Mouse (Mus musculus) liver, adult (tissue): ENCODE data around the gene Tmem189.

Experiments used
- GATA4 ChIP-seq: IDR thresholded peaks from 2 replicates; pipeline ENCODE4 v1.6.1; 2014; ENCODE audit warnings: mild to moderate bottlenecking, low read length; ENCODE audit not compliant: insufficient replicate concordance

Tmem189 gene

DNA sequence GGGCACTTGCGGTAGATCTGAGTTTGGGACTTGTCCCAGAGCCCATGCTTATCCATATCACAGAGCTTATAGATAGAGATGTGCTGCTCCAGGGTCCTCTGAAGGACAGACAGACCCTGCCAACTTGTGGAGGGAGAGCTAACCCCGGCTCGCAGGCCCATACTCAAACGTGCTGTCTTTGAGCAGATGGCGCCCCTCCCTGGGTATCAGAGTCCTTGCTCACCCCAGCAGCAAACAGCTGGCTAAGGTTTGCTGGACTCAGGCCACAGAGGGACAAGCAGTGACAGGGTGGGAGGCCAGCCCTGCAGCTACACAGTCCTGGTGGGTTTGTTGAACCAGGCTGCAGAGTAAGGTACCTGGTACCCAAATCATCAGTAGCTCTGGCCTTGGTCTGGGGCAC is 86.6 kb downstream of the Tmem189 start:
- no peak for TF ChIP-seq GATA4

DNA sequence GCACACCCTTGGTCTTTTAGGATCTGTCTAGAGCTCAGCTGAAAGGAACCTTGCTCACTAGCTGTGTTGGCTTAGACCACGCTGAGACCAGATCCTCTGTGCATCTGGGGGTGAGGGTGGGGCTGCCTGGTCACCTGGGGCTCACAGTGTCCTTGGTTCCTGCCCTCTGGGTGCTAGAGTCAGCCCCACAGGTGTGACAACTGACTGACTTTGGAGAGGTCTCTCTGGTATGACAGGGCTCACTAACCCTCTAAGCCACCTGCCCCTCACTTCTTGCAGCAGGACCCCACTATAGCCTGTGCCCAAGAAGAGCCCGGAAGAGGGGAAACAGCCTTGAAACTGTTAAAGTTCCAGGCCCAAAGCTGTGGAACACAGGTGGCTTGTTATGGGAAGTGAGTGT is 87.3 kb downstream of the Tmem189 start:
- TF ChIP-seq GATA4: no peak

DNA sequence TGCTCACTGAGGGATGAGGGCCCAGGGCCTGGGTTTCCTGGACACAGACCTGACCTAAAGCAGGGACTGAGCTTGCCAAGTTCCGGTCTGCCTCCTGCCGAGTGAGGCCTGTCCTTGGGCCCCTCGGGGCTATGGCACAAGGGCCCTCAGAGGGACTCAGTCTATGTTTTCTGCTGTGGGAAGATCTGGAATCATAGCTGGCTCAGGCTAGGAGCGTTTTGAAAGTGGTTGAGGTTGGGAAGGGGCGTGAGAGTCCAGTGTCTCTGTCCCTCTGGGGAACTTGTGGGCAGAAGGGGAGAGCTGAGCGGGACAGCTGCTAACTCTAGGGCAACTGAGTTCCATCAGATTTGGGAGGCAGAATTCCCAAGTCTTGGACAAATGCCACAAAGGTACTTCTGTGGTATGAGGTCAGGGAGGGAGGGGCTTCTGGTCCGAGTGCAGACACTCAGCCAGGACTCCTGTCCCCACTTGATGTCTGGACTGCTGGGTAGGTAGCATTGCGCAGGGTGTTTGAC is 89.1 kb downstream of the Tmem189 start:
- no peak for TF ChIP-seq GATA4

DNA sequence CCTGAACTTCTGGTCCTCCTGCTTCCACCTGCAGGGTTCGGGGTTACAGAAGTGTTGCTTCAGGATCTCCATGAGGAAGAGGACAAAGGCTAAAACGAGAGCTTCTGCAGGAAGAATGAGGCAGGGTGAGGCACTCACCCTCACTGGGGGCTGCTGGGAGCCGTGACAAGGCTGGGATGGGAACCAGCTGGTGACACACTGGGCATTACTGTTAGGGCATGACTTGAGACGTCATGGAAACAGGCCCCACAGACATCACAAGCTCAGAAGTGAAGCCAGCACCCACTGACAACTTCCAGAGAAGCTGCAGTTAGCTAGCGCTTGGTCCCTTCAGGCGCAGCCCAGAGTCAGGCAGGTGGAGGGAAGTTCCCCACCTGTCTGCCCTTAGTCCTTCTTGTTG is 89.7 kb downstream of the Tmem189 start:
- no peak for TF ChIP-seq GATA4

DNA sequence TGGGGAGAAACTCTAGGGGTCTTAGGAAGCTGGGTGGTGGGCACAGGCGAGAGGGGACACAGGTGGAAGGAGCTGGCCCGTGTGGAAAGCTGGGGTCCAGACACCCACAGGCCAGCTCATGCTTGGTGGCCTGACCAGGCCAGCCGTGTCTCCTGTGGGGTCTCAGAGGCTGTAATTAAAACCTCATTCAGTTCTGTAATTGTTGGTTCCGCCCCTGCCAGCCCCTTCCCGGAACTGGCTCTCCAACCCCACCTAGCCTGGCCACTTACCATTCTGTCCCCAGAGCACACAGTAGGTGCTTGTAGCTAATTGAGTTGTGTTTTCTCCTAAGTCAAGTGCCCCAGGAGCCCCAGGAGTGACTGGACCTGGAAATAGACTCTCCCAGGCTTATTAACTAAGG is 90.4 kb downstream of the Tmem189 start:
- TF ChIP-seq GATA4: no peak

DNA sequence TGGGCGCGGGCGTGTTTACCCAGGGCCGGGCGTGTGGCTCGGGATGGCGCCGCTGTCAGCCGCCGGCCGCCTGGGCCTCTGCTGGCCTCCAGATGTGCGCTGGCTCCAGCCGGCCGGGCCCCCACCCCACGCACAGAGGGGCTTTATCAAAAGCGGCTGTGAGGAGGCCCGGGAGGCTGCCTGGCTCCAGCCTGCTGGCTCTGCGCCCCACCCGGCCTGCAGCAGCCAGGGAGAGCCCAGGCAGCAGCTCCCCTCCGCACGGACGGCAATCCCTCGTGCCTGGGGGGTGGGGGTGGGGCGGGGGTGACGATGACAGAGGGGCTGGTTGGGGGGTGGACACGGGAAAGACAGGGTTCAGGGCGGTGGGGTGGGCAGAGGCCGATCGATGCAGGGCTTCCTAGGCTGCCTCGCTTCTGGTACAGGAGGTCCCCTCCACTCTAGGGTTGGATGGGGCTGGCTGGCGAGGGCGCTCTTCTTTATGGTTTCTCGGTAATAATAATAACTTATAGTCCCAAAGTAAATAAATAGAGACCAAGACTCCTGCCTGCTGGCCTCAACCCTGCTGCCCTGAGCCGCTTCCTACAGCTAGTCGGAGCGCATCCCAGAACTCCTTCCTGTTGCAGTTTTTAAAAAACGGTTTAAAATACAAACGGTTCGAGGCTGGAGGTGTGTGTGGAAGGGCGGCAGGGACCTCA is 92.0 kb downstream of the Tmem189 start:
- TF ChIP-seq GATA4: no peak

DNA sequence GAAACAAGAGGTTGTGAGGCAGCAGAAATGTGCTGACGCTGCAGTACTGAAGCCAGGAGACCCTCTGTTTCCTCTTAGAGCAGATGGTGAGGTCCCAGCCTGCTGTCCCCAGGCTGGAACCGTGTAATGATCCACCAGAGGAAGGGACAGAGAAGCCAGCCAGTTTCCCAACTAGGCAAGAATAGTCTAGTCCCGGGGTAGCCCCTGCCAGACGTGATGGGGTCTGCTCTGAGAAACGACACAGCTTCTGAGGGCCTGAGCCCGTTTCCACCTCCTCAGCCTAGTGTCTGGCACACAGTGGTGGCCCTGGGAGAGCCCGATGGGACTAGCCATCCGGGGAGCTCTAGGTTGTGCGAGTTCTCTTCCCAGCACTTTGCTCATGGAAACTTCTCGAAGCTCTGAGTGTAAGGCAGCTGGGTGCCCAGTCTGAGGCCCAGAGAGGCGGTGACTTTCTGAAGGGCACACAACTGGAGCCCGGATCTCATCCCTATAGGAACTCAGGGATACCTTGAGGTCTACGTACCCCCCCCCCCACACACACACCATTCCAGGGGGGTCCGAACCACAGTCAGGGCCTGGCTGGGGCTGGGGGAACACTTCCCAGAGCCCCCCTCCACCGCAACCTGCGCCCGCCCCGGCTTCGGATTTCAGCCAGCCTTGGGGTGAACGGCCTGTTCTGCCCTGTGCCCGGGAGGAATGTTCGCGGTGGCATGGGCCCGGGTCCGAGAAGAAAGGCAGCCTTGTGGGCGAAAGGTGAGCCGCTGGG is 92.7 kb downstream of the Tmem189 start:
- TF ChIP-seq GATA4: no peak

DNA sequence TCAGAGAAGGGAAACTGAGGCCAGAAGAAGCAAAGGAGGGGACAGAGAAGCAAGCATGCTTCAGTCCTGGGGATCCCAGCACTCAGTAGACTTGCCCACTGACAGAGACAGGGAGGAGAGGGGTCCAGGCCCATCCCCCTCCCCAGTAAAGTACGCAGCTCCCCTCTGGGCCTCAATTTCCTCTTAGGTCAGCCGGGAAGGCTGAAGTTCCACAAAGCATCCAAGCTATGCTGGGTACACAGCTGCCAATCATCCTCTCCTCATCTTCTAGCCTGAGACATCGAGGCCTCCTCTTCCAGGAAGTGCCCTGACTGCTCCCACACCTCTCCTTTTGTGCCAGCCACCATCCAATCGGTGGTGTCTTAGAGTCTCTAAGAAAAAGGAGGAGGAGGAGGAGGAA is 93.4 kb downstream of the Tmem189 start:
- TF ChIP-seq GATA4: no peak

DNA sequence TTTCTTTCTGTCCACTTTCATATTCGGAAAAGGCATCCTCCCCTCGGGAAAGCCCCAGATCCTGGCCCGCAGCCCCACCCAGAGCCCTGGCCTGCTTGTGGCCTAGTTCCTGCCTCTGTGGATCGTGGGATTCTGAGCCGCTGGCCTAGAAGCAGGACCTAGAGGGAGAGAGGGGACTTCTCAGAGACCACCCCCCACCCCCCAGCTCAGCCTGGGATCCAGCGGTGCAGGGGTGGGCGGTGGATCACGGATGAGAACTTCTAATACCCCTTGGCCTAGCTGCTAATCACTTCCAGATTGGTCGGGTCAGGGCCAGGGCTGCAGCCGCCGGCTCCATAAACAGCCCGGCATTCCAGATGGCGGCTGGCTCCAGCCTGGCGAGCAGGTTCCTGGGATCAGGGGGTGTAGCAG is 93.9 kb downstream of the Tmem189 start:
- no peak for TF ChIP-seq GATA4

DNA sequence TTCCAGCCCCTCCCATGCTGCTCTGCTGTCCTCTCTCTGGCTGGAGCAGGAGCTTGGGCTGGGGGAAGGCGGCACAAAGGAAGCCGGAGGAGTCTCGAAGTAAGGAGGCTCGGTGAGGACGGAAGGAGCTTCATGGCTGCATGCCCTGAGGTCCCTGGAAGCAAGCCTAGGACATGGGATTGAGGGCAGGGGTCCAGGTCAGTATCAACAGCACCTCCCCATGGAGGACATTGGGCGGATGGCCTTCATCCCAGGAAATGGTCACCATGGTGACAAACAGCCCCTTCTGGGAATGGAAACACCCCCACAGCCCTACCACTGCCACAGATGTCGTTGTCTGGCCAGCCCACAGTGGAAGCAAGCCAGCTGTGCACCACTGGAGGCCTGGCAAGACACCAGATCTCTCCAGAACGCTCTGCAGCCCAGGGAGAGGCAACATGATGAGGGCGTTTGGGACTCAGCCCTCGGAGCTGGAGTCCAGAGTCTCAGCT is 95.1 kb downstream of the Tmem189 start:
- TF ChIP-seq GATA4: peak; percentile 65; the same call in 1 of the 2 replicates

DNA sequence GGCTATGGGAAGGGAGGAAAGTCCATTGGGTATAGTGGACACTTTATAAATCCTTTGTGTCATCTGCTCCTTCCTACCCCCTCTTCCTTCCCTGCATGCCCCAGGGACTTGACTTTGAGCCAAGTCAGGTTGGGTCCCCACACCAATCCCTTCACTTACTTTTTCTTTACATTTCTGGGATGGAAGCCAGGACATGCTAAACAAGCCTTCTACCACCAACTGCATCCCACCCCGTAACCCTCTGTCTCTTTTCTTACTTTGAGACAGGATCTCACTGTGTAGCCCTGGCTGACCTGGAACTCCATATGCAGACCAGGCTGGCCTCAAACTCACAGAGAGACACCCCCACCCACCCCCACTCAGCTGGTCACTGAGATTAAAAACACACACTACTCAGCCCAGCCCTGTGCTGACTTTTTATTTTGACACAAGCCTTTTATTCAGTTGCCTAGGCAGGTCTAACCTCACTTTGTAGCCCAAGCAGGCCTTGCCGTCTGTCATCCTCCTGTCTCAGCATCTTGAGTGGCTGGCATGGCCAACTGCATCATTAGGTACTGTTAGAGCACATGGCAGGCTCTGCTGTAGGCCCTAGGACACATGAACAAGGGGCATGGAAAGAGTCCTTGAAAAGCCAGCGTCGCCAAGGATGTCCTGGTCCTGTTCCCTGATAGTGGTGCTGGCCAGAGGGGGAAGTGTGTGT is 95.9 kb downstream of the Tmem189 start:
- TF ChIP-seq GATA4: no peak
